Mouse (Mus musculus): ENCODE results near the gene Wdr90.

- TF ChIP-seq EP300 (IDR thresholded peaks at IDR 0.05; ENCODE audit: low read depth), result no peak
- TF ChIP-seq CTCF (IDR thresholded peaks at IDR 0.05; ENCODE audit: low read depth), result no peak
These were observed 28.0 kb downstream of the Wdr90 start, which contains the start of gene Stub1 for GRCm38 (mm10) chr17:25833291-25833663.

Data from liver, postnatal 0 days (tissue).